Mouse (Mus musculus) limb, embryonic 14.5 days (tissue): Measurements from ENCODE around the gene Iqcn. TPM values are rescaled to one million over a fixed set of nuclear protein-coding genes. Genes with fewer than 3 reads are reported as not detected.

Experiments
- ATAC-seq: fragments of 200-750 bp; cut with Nextera tagmentation; 2 replicates; pipeline ENCODE4 v1.8.0; 2017; ENCODE audit warnings: low read depth, moderate number of reproducible peaks, moderate TSS enrichment; ENCODE audit not compliant: low FRiP score
- DNase-seq: peaks from one replicate; pipeline ENCODE4 v3.0.0-alpha.2; 2015; ENCODE audit warnings: low spot score
- H3K27ac ChIP-seq: fragments of 300-500 bp; sonication (generic); replicated peaks from 2 replicates; pipeline ENCODE4 v1.5.1; 2014; ENCODE audit warnings: low read depth, mild to moderate bottlenecking, low read length, moderate library complexity, mixed read lengths
- H3K27me3 ChIP-seq: fragments of 300-500 bp; sonication (generic); 2 replicates; pipeline ENCODE4 v1.6.1; 2014; ENCODE audit warnings: low read length, mixed read lengths; ENCODE audit not compliant: control insufficient read depth, insufficient read depth
- H3K36me3 ChIP-seq: fragments of 300-500 bp; sonication (generic); 2 replicates; pipeline ENCODE4 v1.6.1; 2014; ENCODE audit warnings: mild to moderate bottlenecking, low read length, moderate library complexity, mixed read lengths; ENCODE audit not compliant: control insufficient read depth, insufficient read depth
- H3K4me1 ChIP-seq: fragments of 300-500 bp; sonication (generic); 2 replicates; pipeline ENCODE4 v1.6.1; 2014; ENCODE audit warnings: antibody characterized with exemption, low read length, mixed read lengths; ENCODE audit not compliant: control insufficient read depth, insufficient read depth
- H3K4me2 ChIP-seq: fragments of 300-500 bp; sonication (generic); replicated peaks from 2 replicates; pipeline ENCODE4 v1.6.1; 2014; ENCODE audit warnings: low read depth, mild to moderate bottlenecking, low read length, moderate library complexity; ENCODE audit not compliant: severe bottlenecking
- H3K4me3 ChIP-seq: fragments of 300-500 bp; sonication (generic); replicated peaks from 2 replicates; pipeline ENCODE4 v1.5.1; 2014; ENCODE audit warnings: low read length
- H3K9ac ChIP-seq: fragments of 300-500 bp; sonication (generic); 2 replicates; pipeline ENCODE4 v1.6.1; 2014; ENCODE audit warnings: mild to moderate bottlenecking, low read depth, low read length, moderate library complexity; ENCODE audit not compliant: severe bottlenecking
- H3K9me3 ChIP-seq: fragments of 300-500 bp; sonication (generic); 2 replicates; pipeline ENCODE4 v1.6.1; 2016; ENCODE audit warnings: low read length; ENCODE audit not compliant: control insufficient read depth
- POLR2A ChIP-seq: fragments of 200-500 bp; IDR thresholded peaks from 2 replicates; pipeline ENCODE4 v1.8.0; 2012; ENCODE audit warnings: inconsistent platforms, mild to moderate bottlenecking, moderate library complexity, borderline replicate concordance; ENCODE audit not compliant: insufficient read depth, insufficient read length; ENCODE audit errors: extremely low read depth
- WGBS: fragments of 180-500 bp; shearing (Covaris S2); extraction: QIAGEN DNeasy Blood & Tissue Kit; methylation state at CpG from one replicate; pipeline ENCODE4 v1.1.7; 2014; 5-methylcytosine and 5-hydroxymethylcytosine counted together
- polyA plus RNA-seq, 2 experiments: library from polyadenylated mRNA; depleted of rRNA in 1 of 2; stranded (reverse) in 1 of 2; unstranded in 1 of 2; fragments of >200 nt; fragmentation: Nextera tagmentation in 1 of 2; extraction: Ambion mirVana in 1 of 2; gene quantifications; 2 replicates each; pipeline versions ENCODE4 v1.2.1 to v1.2.3; 2012 to 2014

Iqcn gene
- polyA plus RNA-seq, 2 experiments, result 0.04 to 0.10 TPM

GRCm38 (mm10) chr8:70718297-70718696, 15.0 kb downstream of the Iqcn start, which contains the start of gene Gm3336:
Gm3336 (plus strand) TSS chr8:70718543.
- DNase-seq, result no peak
- Histone ChIP-seq H3K27ac (no peak within 1 kb of the TSS), H3K4me2 (no peak within 1 kb of the TSS), H3K4me3 (no peak within 1 kb of the TSS), H3K4me1 (no peaks in the 10 kb centered on the region), H3K27me3 (no peaks in the 10 kb centered on the region), H3K36me3 (no peaks in the 10 kb centered on the region), H3K9me3 (no peaks in the 10 kb centered on the region), H3K9ac (no peak within 1 kb of the TSS)
- TF ChIP-seq POLR2A, result no peak
- peak; percentile 34; the same call in 1 of the 2 replicates for ATAC-seq
- 1% methylated on average over 12 of the region's 19 CpGs for WGBS

GRCm38 (mm10) chr8:70719796-70720270, 16.6 kb downstream of the Iqcn start:
- Histone ChIP-seq H3K4me1 (no peaks in the 10 kb centered on the region), H3K9me3 (no peaks in the 10 kb centered on the region), H3K27ac (no peak overlapping the region), H3K9ac (no peak overlapping the region), H3K27me3 (no peaks in the 10 kb centered on the region), H3K36me3 (no peaks in the 10 kb centered on the region), H3K4me3 (no peak overlapping the region), H3K4me2 (no peak overlapping the region)
- DNase-seq (no peak), ATAC-seq (no peak)
- WGBS, result 62% methylated on average over 9 of the region's 9 CpGs
- no peak for TF ChIP-seq POLR2A

GRCm38 (mm10) chr8:70720739-70721138, 17.5 kb downstream of the Iqcn start:
- no peak overlapping the region for H3K9ac ChIP-seq
- ATAC-seq, result peak; percentile 62; the same call in 1 of the 2 replicates
- no peak overlapping the region for H3K4me2 ChIP-seq
- no peak overlapping the region for H3K27ac ChIP-seq
- H3K36me3 ChIP-seq, result no peaks in the 10 kb centered on the region
- no peaks in the 10 kb centered on the region; the same call in 1 of the 2 replicates for H3K27me3 ChIP-seq
- no peaks in the 10 kb centered on the region for H3K9me3 ChIP-seq
- no peak overlapping the region for H3K4me3 ChIP-seq
- no peaks in the 10 kb centered on the region for H3K4me1 ChIP-seq
- peak; percentile 74 for DNase-seq
- WGBS, result 5% methylated on average over 3 of the region's 3 CpGs
- TF ChIP-seq POLR2A, result no peak

- Histone ChIP-seq H3K27me3 (peaks cover 6% of the 10 kb centered on the region; the same call in 1 of the 2 replicates), H3K27ac (no peak overlapping the region), H3K4me3 (no peak overlapping the region), H3K9me3 (no peaks in the 10 kb centered on the region), H3K36me3 (no peaks in the 10 kb centered on the region), H3K4me1 (no peaks in the 10 kb centered on the region), H3K9ac (no peak overlapping the region), H3K4me2 (no peak overlapping the region)
- TF ChIP-seq POLR2A, result no peak
- ATAC-seq (no peak), DNase-seq (no peak)
- 81% methylated on average over 8 of the region's 8 CpGs for WGBS
Observed at GRCm38 (mm10) chr8:70721601-70722000, 18.3 kb downstream of the Iqcn start.

- no peak for ATAC-seq
- H3K4me2 ChIP-seq, result no peak within 1 kb of the TSS
- no peaks in the 10 kb centered on the region for H3K9me3 ChIP-seq
- no peak for TF ChIP-seq POLR2A
- H3K4me1 ChIP-seq, result no peaks in the 10 kb centered on the region
- H3K27ac ChIP-seq, result no peak within 1 kb of the TSS
- 65% methylated on average over 7 of the region's 7 CpGs for WGBS
- no peak within 1 kb of the TSS for H3K4me3 ChIP-seq
- no peak within 1 kb of the TSS for H3K9ac ChIP-seq
- peaks cover 11% of the 10 kb centered on the region; the same call in 1 of the 2 replicates for H3K27me3 ChIP-seq
- H3K36me3 ChIP-seq, result no peaks in the 10 kb centered on the region
- no peak for DNase-seq
Observed at GRCm38 (mm10) chr8:70723486-70724210, 20.4 kb downstream of the Iqcn start, which contains the start of gene Pde4c. Pde4c (plus strand) TSS chr8:70723720.
